Mouse (Mus musculus): ENCODE measurements around the gene Amt. TPM values are rescaled to one million over a fixed set of nuclear protein-coding genes. Genes with fewer than 3 reads are reported as not detected.
"Not testable (repeated sequence)": the region's sequence is repeated elsewhere in the genome, so short reads cannot be mapped to it uniquely, and the experiment has no call there.

Gene Amt
- 10 to 100 TPM; 24.6 to 26.5 TPM for total RNA-seq (2021)
- long read RNA-seq, partial matches to known transcripts, result 0 of 3 reads
- long read RNA-seq, other reads (novel, unspliced or antisense), result 2 of 3 reads

DNA sequence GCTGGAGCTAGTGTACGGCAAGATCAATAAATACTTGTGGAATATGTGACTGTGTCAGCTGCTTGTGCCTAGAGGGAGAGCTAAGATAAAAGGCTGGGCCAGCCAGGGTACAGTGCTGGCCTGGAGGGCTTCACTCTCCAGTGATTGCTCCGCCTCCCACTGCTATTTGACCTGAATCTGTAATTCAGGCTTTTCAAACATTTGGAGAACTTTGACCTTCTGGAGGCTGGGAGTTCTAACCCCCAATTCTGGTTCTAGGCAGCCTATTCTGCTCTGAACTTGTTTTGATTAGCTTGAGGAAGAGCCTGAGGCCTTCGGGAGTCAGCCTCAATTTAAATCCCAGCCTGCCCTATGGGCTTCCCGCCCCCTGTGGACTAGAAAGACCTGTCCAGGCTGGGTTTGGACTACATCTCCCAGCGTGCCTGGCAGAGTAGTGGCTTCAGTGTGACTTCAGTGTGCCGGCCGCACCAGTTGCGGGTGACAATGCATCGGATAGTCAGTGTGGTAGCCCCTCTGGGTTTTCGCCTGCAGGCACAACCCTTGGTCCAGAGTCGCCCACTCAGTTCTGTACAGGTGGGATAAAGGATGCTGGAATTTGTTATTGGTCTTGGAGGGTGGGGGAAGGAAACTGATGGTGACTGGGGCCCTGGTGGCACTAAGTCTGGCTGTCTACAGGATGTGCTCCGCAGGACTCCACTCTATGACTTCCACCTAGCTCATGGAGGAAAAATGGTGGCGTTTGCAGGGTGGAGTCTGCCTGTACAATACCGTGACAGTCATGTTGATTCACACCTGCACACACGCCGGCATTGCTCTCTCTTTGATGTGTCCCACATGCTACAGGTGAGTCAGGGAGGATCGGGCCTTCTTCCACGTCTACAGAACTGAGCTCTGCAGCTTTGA, at the start of gene Amt:
TSS of gene Amt (plus strand) at position 401 of the 903 bp plus-strand sequence.
- peak; percentile 25 to 43 for DNase-seq (ENCODE audit: low spot score in 2 of 2)

DNA sequence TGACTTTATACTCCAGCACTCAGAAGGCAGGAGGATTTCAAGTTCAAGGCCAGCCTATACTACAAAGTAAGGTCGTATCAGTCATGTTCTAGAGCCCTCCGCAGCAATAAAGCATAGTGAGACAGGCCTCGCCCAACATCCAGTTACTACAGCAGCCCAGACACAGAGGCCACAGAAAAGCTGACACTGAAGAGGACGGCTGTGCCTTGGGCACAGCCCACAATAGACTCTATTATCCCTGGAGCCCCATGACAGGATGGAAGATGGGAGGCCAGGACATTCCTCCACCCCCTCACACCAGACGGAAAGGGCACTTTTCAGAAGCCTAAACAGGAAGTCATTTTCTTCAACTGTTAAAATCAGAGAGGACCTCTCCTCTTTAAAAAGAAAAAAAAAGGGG, 47.7 kb upstream of the Amt start:
- no peak for DNase-seq (ENCODE audit: low spot score in 2 of 2)

DNA sequence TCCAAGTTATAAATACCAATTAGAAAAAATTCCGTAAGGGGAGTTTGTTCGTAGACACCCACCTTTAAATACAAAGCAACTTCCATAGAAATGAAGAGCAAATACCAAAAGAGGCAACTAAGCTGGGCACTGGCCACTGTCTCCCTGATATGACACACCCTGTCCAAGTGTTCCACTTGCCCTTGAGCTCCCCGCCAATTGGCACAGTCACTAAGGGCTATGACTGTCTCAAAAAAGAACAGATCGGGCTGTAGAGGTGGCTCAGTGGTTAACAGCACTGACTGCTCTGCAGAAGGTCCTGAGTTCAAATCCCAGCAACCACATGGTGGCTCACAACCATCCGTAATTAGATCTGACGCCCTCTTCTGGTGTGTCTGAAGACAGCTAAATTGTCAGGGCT, 44.8 kb upstream of the Amt start:
- DNase-seq (ENCODE audit: low spot score in 2 of 2), result no peak

DNA sequence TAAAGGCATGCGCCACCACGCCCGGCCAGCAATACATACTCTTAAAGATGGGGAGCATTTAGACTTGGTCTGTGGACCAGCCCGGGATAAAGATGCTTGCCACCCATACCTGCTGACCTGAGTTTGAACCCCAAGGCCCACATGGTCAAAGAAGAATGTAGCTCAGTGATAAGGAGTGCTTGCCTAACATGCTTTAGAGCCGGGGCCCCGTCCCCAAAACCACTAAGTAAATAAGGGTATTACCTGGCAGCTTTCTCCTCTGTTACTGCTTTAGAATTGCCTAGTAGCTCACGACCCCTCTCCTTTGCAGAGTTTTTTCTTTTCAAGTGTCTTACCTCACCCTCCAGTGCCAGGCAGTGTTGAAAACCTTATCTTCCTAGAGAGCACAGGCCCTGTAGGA, 43.9 kb upstream of the Amt start:
- DNase-seq (ENCODE audit: low spot score in 2 of 2), result no peak

DNA sequence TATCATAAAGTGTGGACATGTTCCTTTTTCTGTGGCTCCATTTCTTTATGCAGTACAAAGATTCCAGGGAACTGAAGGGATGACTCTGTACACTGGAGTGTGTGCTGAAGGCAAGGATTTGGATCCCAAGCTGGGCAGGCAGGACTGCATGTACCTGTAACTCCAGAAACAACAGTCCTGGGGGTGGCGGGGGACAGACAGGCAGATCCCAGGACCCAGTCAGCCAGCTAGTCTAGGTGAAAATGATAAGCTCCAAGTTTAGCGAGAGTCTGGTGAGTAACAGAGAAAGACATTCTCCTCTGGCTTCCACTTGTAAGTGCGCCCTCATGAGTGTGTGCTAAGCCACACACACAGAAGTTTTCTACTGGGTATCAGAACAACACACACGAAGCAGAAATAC, 36.1 kb upstream of the Amt start:
- no peak for DNase-seq (ENCODE audit: low spot score in 2 of 2)

DNA sequence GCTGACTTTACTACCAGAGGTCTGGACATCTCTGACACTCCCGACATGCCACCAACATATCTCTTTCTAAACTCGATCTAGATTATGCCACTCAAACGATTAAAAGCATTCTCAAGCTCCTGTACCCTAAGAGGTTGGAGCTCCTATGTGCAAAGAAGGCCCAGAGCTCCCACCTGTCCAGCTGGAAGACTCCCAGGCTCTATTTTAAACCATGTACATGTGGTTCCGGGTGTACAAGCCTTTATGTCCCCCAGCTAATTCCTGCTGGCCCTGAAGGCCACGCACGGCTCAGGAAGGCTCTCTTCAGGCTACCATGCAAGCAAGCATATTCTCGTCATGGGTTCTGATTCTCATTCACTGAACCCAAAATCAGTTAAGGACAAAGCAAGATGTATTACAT, 34.8 kb upstream of the Amt start:
- no peak for DNase-seq (ENCODE audit: low spot score in 2 of 2)

DNA sequence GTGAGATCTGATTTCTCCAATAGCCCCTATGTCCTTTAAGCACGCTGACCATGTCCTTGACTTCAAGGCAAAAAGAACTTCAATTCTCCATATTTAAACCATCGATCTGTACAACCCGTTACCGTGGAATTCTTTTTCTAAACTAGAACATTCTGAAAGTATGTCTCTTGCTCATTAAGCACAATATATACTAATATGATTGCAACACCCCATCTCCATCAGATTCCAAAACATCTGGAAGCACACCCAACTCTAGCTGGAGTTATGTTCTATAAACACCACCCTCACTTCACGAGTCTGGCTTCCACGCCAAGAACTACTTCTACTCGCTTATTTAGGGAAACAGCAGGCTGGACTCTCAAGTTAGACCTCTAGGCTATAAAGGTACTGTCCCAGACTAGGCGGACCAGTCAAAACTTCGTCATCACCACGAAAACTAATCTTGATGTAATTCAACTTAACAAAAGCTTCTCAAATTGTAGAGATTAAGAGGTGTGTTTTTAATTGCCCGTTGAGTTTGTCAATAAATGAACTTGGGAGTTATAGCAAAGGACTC, 34.1 kb upstream of the Amt start:
- DNase-seq (ENCODE audit: low spot score in 2 of 2), result no peak

DNA sequence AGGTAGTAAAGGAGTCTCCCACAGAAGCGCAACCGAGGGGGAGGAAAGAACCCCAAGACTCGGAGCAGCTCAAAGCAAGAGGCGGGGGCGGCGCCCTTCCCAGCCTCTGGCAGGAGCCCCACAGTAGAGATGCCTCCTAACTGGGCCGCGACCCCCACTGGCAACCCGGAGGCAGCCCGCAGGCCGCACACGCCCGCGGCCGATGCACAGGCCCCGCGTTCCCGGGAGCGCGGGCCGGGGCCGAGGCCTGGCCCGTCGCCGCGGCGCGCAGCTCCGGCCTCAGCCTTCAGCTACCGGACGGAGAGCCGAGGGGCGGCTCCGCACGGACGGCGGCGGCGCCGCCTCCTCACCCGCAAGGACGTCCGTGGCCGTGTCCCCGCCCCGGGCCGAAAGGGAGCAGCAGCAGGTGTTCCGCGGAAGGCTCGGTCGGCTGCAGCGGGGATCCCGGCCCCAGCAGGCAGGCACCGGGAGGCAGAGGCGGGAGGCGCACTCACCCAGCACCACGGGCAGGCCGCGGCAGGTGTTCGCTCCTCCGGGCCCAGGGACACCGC, 33.4 kb upstream of the Amt start:
- peak in 1 of 2 experiments; percentile 46 for DNase-seq (ENCODE audit: low spot score in 2 of 2)

DNA sequence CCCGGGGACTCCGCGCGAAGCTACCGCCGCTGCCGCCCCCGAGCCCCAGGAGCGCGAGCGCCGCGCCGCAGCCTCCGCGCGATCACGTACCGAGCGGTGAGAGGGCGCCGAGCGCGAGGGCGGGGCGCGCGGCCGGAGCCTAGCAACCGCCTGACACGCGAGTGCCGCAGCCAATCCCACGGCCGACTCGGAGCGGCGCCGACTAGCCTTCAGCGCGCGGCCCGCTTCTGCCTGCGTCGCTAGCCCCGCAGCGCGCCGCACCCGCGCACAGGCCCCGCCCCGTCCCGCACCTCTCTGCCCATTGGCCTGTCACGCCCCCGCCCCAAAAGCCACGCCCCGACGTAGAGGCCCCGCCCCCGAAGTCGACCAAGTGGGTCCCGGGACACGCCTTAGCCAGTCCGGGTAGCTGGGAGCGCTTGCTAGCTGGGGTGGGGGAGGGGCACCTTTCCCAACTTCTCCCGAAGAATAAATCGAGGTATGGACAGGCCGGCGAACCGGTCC, 32.9 kb upstream of the Amt start, which contains the start of gene Dag1:
TSS of gene Dag1 (minus strand) at position 269 of the 501 bp plus-strand sequence.
- DNase-seq (ENCODE audit: low spot score in 2 of 2), result peak; percentile 98 to 99

DNA sequence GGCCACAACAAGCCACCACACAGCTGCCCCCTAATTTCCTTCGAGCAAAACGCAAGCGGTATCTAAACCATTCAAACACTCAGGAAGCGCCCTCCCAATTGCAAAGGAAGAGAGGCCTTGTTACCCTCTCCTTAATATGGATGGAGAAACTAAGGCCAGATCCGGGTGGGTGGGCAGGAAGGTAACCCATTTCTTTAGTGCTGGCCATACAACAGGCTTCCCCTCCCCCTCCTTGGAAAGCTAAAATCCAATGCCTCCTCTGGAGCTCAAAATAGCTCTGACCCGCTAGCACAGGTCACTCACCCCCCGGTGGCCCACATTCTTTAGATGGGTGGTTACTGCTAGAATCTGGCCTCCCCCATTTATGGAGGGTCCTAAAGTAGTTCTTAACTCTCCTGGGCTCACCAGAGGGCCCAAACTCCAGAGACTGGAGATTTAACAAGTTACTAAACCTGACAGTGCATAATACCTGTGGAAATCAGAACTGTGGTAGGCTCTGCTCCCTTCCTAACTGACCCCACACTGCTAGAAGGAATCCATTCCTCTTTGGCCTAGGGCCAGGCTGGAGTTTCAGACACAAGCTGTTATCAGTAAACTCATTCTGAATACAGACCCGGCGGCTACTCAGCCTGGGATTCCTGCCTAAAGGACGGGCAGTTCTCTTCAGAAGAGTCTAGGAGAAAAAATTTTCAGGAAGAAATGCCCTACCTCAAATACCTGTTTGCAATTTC, 32.3 kb upstream of the Amt start:
- DNase-seq (ENCODE audit: low spot score in 2 of 2), result peak in 1 of 2 experiments; percentile 26

DNA sequence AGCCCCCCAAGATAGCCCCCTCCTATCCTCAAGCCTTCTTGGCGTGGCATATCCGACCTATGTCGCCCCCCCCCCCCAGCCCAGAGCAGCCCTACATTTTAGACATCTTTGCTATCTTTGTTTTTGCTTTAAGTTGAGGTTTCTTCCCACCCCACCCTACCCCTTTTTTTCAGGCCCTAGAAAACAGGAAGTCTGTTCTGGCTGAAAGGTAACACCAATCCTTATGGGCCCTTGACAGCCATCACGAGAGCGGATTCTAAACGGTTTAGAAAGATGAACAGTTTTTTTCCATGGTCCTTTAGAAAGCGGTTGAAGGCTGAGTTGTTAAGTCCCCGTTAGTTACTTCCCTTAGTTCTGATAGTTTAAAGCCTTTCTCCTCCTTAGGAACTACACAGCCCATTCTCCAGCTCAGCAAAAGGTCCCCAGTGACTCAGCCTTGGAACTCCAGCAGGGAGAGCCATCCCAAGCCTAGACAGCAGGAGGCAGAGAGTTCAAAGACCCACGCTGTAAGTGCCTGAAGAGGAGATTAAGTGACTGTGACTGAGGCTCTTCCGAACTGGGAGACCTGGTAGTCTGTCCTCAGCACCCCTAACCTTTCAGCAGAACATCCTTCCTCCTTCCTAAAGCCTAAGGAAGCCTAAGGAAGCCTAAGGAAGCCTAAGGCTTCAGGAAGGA, 30.3 kb upstream of the Amt start:
- DNase-seq (ENCODE audit: low spot score in 2 of 2), result no peak

DNA sequence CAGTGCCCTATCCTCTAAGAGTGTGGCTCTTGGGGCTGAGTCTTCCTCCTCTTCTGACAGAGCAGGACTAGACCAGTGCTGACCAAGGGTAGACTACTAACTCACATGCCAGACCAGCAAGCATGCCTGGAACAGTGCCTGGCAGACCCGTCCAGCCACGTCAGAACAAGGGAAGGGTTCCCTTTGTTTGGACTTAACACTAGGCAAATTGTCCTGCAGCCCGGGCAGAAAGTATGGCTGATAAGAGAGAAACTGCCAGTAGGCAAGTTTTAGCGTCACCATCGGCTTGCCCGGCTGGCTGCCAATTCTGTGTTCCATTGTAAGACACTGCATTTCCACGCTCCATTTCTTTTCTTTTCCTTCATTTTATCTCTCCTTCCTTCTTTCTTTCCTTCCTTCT, 29.0 kb upstream of the Amt start:
- DNase-seq (ENCODE audit: low spot score in 2 of 2), result no peak

DNA sequence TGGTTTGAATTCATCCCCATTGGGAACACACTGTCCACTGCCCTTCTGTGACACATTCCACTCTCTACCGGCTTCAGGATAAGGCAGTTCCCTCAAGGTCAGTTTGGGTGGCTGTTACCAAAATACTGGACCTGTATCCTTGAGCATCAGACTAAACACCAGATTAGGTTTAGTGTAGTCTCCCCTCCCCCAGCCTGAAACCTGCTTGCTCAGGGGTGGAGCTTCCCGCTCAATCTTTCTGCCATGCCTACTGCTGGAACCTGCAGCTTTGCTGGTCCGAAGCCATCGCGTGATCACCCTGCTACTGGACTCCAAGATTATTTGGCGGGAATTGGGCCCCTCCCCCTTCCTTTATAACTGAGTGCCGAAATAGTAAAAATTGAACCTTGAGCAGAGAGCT, 28.0 kb upstream of the Amt start:
- DNase-seq (ENCODE audit: low spot score in 2 of 2), result not testable (repeated sequence)

DNA sequence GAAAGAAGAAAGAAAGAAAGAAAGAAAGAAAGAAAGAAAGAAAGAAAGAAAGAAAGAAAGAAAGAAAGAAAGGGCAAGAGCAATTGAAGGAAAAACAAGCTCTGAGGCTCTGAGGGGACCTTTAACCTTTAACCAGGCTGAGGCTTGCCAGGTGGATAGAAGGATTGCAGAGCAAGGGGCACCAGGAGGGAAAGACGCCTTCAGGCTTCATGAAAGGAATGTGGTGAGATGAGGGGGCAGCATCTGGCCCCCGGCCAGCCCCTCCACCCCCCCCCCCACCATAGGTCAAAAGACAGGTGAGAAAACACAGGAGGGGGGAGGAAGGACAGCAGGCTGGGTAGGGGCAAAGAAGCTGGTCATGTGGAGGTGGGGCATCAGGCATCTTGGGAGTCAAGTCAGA, 24.7 kb upstream of the Amt start:
- DNase-seq (ENCODE audit: low spot score in 2 of 2), result no peak

DNA sequence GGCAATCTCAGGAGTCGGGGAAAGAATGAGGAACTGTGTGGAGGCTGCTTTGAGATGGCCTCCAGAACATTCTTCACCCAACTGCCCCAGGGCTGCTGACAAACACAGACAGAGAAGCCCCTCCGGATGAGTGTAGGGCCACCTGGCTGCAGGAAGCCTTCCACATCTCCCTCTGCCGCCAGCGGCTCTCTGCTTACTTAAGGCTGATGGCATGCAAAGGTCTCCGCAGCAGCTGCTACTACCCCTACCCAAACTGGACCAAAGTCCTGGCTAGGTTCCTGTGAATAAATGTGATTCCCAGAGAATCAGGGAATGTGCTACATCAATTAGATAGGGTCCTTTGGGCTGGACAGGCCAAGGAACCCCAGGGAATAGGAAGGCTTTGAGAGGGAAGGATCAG, 24.0 kb upstream of the Amt start:
- DNase-seq (ENCODE audit: low spot score in 2 of 2), result no peak

DNA sequence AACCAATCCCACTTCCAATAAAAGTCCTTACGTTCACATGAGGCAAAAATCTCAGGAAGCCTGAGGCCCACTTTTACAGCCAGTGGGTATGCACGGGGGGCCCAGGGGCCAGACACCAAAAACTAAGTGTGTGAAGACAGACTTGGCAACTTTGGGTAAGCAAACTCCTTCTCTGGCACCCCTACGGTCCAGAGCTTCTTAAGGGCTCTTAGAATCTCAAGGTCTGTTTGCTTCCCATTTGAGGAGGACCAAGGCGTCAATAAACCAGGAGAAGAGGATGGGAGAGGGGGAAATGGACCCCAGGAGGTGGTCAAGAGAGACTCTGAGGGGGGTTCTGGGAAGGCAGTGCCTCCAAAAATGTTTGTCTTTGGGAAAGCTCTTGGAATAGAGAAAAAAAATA, 23.2 kb upstream of the Amt start:
- no peak for DNase-seq (ENCODE audit: low spot score in 2 of 2)

DNA sequence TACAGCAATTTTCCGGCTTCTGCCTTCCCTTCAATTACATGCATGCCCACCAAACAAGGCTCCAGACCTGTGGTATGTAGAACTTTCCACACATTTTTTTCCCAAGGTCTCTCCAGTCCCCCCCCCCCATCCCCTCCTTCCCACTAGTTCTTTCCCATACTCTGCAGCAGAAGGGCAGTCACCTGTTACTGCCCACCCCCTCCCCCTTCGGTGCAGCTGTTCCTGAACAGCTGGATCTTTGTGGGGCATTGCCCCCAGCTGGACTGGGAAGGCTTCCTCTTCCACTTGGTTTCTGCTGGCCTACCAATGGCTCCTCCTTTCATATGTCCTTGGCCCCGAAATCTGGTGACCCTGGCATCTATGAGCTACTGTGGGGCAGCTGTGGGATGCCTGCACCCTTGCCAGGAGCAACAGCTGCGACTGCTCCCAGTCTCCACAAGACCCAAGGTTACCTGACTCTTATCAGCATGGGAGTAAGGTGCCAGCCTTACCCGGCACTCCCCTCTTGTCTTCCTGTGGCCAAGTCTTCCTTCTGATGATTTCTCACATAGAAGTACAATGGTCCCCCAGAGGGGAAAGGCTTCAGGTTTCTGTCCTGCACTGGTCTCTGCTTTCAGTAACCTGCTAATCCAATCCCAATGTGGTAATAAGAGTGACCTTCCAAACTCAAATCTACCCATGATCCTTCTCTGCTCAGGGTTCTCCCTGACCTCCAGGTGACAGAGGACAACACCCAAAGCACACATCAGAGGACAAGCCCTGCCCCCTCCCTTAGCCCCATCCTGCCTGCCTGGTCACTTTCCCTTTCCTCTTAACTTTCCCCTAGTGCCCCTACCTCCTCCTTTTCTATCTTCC, 21.9 kb upstream of the Amt start:
- no peak for DNase-seq (ENCODE audit: low spot score in 2 of 2)

DNA sequence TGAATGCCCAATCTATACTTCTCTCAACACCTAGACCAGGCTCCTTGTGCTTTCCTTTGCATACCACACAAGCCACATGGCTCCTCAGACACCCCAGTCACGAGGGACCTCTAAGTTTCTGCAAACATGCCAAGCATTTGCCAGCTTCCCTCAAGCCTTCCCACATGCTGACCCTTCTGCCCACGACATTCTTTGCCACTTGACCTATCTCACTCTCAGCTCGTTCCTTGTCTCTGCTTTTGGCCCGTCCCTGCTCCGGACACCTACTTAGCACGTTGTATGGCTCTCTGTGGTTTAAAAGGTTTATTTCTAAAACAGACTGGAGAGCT, 21.4 kb upstream of the Amt start:
- no peak for DNase-seq (ENCODE audit: low spot score in 2 of 2)

DNA sequence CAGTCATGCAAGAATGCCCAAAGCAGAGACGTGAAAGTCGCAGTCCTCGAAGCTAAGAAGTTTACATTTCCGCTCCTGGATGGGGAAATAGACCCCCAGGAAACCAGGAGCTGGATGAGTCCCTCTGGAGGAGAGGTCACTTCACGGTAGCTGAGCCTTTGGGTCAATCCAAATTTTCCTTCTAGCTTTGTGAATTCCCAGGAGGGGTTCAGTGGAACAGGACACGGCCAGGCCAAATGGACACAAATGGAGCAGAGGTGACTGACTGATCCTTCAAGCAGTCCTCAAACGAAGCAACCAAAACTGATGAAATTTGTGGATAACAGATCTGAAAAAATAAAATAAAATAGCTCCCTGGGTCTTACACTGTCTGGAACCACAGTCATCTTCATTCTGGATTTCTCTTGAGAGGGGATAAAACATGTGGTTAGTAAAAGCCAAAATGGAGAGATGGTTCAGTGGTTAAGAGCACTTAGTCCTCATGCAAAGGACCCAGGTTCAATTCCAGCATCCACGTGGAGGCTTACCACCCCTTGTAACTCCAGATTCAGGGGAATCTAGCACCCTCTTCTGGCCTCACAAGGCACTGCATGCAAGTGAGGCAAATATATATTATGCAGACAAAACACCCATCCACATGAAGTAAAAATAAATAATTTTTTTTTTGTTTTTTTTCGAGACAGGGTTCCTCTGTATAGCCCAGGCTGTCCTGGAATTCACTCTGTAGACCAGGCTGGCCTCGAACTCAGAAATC, 17.8 kb upstream of the Amt start:
- no peak for DNase-seq (ENCODE audit: low spot score in 2 of 2)

Measured in layer of hippocampus, postnatal 10 days (tissue).